Mouse (Mus musculus): ENCODE measurements at regions not wholly inside any gene's neighbourhood (a gene's known extent, or its start where the extent isn't known, plus 50 kb on each side); places are given as distances from the start of the nearest gene placed in this dataset.

DNA sequence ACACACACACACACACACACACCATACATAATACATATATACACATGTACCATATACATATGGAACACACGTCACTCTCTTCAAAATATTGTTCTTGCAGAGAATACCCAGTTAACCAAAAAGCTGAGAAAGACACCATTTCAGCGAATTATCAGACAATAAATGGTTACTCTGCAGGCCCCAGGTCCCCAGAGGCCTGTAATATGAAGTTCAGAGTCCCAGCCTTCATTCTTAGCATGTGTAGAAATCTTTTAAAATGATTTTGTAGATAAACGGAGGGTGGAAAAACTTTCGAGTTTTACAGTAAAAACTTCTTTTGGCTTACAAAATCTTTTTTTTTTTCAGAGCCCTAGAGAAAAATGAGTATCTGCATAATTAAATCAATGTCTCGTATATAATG is 58.7 kb upstream of the Sash1 start:
- in situ Hi-C loops (cut with MboI; ENCODE audit: low pct_unique_long_range_greater_than_20kb in 1 of 2, low sequenced_read_pairs in 2 of 2, unreplicated experiment in 1 of 2) = no loop called here

DNA sequence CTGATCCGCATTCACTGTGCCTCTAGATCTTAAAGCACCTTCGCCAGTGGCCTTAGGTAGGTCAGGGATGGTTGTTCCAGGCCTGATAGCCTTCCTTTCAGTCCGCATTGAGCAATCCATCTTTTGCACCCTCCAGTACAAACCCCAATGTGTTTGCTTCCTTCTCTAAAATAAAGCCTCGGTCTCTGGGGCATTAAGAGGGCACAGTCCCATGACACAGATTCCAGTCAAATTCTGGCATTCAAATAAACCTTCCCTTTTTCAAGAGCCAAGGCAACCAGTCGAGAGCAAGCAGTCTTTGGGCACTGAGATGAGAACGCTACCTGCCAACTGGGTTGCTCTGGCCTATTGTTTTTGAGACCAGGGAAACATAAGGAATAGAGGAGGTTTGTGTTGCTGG is 57.8 kb upstream of the Sash1 start:
- in situ Hi-C loops (cut with MboI; ENCODE audit: low pct_unique_long_range_greater_than_20kb in 1 of 2, low sequenced_read_pairs in 2 of 2, unreplicated experiment in 1 of 2) = no loop called here

DNA sequence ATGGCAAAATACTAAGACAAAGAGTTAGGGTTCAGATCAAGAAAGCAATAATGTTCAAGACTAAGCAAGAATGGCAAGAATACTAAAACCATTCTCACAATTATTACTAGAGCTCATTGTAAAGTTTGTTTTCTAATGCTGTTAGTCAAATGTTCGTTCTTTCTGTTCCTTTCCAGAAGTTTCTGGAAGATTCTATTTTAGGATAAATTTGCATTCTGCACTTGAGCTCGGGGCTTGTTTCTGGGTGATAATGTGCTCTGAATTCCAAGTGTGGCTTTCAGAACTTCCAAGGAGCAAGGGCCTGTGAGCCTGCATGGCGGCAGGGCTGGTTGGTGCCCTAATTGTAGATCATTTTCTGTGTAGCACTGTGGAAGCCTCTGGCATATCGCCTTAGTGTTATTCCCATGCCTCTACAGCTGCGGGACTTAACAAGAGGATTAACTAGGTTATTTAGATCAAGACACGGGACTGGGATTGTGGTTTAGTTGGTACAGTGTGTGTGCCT is 57.1 kb upstream of the Sash1 start:
- in situ Hi-C loops (cut with MboI; ENCODE audit: low pct_unique_long_range_greater_than_20kb in 1 of 2, low sequenced_read_pairs in 2 of 2, unreplicated experiment in 1 of 2) = no loop called here

- in situ Hi-C loops (cut with MboI; ENCODE audit: low pct_unique_long_range_greater_than_20kb in 1 of 2, low sequenced_read_pairs in 2 of 2, unreplicated experiment in 1 of 2) = no loop called here
Measured at GRCm38 (mm10) chr10:8936369-8936768, 50.5 kb upstream of the Sash1 start.

Measured in mouse embryonic stem cell (cell line).